Mouse (Mus musculus) yolk sac, embryonic 10.5 days (tissue): ENCODE measurements around the gene Gm20388.

ENCODE experiments used
- DNase-seq: peaks from one replicate; pipeline ENCODE4 v3.0.0-alpha.2; 2017; ENCODE audit warnings: low spot score

Gm20388 gene

GRCm38 (mm10) chr8:122437708-122438331 is 2527.2 kb downstream of the Gm20388 start:
- DNase-seq = no peak

- DNase-seq = no peak
Observed at GRCm38 (mm10) chr8:122439336-122439735, 2528.7 kb downstream of the Gm20388 start.

DNA sequence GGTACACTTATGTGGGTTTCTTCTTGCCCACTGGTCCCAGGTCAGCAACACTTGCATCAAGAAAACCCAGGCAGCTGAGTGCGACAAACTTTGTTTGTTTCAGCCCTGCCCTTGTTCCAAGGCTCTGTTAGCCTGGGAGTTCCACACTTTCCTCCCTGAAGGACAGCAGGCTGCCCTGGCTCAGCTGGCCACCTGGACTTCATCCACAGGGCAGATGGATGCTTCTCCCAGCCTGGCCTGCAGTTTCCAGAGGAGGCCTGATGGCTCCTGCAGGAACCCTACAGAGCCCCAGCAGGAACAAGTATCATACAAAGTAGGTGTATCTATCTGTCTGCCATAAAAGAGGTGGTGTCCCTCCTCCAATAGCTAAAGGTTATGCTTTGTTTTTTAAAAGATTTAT is 2530.7 kb downstream of the Gm20388 start:
- no peak for DNase-seq

DNA sequence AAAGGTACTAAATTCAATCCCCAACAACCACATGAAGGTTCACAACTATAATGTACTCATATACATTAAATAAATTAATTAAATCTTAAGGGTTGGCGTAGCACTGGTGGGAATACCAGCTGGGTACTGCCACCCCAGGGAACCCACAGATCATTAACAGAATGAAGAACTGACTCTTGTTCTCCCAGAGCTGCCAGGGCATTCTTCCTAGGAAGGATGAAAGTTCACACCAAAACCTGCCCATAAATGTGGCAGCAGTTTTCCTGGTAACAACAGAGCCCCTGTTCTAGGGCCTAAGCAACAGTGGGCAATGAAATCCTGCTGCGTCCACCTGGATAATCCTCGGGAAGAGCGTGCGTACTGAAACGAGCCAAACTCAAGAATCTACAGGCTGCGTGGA is 2531.7 kb downstream of the Gm20388 start:
- no peak for DNase-seq

DNA sequence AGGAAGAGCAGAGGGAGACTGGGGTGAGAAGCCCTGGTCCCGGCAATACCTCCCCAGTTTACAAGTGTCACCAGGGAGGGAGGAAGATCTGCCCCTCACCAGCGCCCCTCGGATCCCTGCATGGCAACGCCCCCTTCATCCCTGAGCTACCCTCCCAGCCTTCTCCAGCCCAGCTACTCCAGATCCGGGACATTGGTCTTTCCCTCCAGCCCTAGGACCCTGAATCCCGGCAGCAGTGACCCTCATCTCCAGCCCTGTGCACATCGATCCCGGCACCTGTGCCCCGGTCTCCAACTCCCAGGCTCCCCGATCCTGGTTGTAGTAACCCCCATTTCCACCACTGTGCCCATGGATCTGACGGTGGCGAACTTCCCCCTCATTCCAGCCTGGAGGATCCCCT is 2532.1 kb downstream of the Gm20388 start:
- no peak for DNase-seq

DNA sequence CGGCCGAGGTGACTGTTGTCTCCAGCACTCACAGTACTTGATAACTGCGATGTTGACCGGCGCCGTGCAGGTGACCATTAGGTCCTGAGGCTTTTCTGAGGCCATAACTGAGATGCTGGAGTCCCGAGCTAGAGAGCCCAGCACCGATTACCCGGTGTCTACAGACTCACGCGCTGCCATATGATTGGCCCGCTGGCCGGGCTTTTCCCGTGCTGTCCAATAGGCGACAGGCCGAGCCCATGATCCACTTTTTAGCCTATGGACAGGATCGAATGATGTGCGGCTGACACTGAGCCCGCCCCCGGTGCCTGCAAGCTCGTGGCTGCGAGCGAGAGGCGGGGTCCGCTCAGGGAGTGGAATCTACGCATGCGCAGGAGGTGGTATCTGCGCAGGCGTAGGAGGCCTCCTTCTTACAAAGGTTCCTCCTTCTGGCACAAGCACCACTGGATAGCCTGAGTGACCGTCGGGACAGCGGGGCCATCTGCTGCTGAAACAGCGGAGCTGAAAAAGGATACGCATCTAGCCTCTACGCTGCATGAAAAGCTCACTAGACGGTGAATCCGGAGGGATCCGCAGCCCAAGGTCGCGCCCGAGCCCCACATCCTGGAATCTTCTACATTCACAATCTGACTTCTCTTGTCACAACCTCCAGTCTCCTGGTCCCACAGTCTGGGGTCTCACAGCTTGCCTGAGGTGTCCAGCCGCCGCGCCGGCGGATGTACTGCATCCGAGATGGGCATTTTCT is 2532.8 kb downstream of the Gm20388 start, which contains the start of gene Mvd:
Gene Mvd, minus strand, starts transcription at position 161 of the 745 bp plus-strand sequence.
- peak; percentile 99 for DNase-seq

- DNase-seq = peak; percentile 75
Observed at GRCm38 (mm10) chr8:122444058-122444748, 2533.6 kb downstream of the Gm20388 start.

GRCm38 (mm10) chr8:122445203-122445602 is 2534.6 kb downstream of the Gm20388 start:
- no peak for DNase-seq

DNA sequence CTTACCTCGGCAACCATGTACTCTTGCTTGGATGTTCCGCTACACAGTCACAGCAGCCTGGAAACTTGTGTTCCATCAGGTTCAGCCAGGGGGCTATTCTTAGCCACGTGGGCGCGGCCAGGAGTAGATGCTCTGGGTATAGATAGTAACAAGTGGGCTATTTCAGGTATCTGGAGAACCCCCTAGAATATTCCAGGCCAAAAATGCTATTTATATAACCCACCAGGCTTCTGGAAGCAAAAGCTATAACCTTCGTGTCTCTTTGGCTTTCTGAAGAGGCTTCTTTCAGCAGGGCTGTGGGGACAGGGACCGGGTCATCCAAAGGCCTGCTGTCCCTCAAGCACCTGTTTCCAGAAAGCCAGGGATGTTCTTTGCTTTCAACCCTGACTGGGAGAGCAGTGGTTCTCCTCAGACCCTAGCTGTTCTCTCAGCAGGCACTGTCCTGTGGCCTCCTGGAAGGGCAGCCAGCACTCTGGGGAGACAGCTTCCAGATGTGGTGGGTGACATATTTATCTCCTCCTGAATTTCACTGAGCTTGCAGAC is 2540.6 kb downstream of the Gm20388 start:
- no peak for DNase-seq

DNA sequence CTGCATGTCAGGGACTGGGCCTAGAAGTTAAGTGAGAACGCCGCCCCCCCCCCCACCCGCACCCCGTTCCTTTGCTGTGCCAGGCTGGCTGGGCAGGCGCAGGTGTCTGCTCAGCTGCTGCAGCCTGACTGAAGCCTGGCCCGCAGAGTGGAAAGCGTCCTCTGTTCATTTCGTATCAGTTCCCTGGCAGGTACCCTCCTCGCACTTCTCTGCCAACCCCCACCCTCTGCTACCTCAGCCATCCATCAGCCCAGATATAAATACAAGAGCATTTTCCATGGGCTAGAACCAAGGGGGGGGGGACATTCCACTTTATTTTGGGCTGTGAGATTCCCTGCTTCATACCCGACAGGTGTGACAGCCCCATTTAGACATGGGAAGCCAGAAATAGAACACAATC is 2541.5 kb downstream of the Gm20388 start:
- no peak for DNase-seq

DNA sequence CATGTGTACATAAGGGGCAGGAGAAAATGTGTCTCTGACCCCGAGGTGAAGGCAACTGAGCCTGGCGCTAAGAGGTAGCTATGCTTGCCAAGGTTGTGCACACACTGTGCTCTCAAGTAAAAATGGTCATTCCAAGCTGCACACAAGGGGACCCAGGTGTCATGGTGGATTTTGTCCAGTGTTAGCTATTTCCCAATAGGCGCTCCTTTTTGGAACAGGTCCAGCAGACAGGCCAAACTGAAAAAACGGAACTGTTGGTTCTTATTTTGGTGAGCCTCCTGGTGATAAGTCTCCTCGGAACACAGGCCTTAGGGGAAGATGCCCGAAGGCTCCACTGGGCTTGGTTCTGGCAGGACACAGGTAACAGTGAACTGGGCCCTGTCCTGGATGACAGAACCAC is 2543.8 kb downstream of the Gm20388 start:
- no peak for DNase-seq

DNA sequence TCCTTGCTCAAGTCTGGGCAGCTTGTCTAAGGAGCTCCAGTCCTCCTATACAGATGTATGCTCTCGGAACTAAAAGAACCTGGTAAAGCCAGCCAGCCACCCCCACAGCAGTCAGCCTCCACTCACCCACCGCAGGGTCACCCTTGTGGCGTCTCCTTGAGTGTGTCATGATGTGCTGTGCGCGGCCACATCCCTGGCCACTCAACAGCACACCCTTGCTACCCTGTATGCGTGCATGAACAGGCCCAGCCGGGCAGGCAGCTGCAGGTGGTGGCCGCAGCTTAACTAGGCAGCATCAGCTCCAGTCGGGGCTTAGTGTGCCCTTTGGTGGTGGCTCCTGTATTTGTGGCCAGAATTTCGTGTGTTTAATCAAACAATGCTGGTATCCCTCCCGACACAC is 2546.5 kb downstream of the Gm20388 start:
- no peak for DNase-seq

GRCm38 (mm10) chr8:122459218-122459900 is 2548.7 kb downstream of the Gm20388 start:
- DNase-seq = no peak

DNA sequence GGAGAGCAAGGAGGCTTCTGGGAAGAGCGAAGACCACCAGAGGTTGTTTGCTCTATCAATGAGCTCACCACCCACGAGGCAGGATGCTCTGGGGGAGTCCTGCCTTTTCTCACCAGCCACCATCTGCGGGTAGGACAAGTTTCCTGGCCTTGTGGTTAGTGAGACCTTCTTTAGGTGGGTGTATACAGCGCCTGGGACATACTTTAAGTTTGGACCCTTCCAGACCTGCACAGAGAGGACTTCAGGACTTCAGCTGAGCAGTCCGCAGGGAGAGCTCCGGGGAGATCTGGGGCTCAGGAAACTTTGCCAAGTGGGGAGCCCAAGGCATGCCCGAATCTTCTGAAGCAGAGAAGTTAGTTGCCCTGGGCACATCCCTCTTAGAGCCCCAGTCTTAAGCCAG is 2549.3 kb downstream of the Gm20388 start:
- DNase-seq = no peak

DNA sequence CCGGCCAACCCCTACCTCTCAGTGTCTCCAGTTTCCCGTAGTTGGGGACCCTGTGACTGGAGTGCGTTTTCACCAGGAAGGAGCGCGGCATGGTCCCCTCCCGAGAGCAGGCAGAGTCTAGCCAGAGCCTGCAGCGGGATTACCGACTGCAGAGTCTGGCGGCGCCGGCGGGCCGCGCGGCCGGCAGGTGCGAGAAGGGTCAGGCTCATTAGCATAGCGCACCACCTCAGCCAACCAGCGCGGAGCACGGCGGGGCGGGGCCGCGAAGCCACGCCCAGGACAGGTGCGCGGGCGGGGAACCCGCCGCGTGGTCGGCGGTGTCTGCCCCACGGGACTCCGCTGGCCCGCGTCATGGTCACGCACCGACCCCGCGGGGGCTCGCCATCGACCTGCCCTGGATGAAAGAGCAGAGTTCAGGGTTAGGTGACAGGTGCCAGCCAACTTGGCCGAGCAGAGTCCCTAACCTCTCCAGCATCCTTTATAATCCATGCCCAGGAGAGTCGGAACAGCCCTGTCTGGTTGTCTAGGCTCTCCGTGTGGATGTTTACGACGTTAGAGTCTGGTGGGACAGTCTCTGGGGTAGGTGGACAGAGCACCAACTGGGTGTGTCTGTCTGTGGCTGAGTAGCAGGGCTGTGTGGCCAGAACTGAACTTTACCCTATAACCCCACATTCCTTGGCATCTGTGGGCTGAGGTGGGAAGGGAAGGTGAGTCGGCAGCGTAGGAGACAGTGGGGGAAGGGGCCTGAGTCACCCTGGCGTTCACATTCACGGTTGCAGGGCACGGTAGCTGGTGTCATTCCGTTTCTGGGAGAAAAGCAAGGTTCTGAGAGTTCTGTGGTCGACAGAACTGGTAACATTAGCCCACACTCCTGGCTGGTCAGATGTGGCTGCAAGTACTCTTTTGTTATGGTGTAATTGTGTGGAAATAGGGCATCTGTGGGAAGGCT is 2550.2 kb downstream of the Gm20388 start, which contains the start of gene Snai3:
Gene Snai3, minus strand, starts transcription at position 210 of the 949 bp plus-strand sequence.
- peak; percentile 80 for DNase-seq

DNA sequence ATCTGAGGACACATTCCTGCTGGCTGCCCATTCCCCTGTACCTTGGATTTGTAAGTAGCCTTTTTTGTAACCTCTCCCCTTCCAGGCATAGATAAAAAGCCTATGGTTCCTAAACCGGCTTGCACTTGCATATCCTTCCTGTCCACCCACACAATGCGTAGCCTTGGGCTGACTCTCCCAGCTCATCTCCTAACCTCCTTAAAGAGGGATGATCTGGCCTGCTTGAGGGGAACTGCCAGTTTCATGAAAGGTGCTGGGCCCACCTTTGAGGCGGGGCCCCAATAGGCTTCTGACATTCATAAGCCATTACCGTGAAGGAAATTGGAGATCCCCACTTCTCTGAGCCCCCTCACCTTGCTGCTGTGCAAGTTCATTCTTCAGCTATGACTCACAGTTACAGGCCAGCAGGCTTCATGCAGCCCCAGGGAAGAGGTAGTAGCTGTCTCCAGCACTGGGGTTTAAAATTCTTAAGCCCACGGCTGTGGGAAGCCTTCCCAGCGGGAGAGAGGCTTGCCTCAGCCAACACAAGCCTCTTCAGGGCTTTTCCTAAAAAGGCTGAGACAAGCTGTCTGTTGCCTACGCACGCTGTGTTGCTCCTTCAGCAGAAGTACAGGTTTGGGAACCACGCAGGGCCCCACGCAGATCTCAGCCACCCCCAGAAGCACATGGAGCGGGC is 2551.0 kb downstream of the Gm20388 start:
- DNase-seq = no peak

DNA sequence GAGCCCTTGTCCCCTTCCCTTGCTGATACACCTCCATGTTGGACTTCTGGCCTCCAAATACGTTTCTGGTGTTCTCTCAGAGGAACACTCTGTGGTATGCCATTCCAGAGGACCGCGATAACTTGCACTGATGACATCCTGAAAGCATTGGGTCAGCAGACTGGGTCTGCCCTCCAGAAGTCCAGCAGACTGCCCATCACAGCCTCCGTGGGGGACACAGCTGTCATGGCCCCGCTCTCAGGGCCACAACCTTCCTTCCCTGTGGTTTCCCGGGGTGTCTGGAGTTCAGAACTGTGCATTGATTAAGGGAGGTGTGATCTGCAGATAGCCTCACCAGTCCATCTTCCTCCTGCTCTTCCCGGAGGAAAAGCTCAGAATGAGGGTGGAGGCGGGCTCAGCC is 2551.9 kb downstream of the Gm20388 start:
- no peak for DNase-seq

GRCm38 (mm10) chr8:122463651-122464640 is 2553.3 kb downstream of the Gm20388 start:
- DNase-seq = peak; percentile 85

DNA sequence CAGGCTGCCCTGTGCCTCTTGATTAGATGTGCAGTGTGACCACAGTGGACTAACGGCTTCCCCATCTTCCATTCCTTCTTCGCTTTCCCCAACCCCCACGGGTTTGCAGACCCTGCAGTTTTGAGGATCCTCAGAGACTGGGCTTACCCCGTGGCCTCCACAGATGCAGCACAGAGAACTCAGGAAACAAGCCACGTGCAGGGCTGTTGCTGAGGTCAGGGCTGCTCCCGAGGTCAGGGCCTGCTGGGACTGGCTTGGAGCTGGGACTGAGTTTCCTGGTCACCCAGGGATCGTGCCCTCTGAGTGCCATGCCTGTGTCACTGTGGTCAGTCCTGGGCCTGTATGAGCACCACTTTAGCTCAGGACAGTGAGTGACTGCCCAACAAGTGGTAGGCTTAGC is 2554.3 kb downstream of the Gm20388 start:
- DNase-seq = no peak
